Mouse (Mus musculus): ENCODE measurements around the gene Hhipl1.

The Hhipl1 gene

DNA sequence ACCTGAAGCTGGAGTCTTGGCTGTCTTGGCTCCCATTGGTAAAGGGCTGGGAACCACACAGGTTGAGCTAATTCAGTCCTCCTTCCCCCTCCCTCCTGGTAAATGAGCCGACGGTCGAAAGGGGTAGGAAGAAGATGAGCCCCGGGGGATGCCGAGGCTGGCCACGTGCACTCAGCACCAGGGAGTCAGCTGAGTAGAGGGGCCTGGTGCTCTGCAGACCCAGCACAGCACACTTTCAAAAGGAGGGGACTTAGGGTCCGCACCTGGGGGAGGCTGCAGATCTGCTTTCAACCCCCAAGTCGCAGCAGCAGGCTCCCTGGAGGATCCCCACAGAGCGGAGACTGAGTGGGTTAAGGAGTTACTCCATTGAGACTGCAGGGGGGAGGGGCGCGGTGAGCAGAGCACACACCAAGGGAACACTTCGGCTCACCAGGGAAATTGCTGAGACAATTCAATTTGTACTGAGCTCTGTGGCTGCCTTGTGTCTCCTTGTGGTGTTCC lies 28.7 kb upstream of the Hhipl1 start:
- DNase-seq (ENCODE audit: low spot score in 2 of 2): no peak

GRCm38 (mm10) chr12:108278221-108278918 lies 27.7 kb upstream of the Hhipl1 start:
- no peak for DNase-seq (ENCODE audit: low spot score in 2 of 2)

- DNase-seq (ENCODE audit: low spot score in 2 of 2): no peak
Observed at GRCm38 (mm10) chr12:108284455-108285224, 21.4 kb upstream of the Hhipl1 start.

DNA sequence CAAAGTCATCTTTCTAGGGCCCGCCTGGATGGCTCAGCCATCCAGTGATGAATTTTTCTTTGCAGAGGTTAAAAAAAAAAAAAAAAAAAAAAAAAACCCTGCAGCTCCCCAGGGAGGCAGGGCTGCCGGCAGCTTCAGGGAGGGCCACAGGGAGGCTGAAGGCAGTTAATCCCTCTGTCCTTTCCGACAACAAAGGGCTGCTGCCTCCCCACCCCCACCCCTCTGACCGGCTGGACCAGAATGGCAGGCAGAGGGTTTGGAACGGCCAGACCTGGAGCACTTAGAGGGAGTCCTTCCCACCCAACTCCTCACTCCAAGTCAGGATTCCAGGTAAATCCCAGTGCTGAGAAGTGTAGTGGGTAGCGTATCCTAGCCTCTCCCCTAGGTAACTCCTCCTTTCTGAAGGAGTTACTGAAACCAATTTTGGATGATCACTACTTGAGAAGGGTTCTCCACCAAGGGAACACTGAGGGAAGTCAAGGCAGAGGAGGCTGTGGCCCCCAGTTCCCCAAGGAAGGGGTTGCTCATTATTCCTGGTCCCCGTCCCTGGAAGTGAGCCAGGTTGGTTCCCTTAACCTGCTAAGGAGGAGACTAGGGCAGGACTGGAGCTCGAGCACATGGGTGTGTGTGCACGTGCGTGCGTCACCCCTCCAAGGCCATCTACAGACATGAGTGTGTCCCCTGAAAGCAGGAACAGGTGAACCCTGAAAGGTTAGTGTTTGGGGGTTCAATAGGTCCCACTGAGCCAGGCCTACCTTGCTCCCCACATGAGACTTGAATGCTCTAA lies 20.7 kb upstream of the Hhipl1 start:
- DNase-seq (ENCODE audit: low spot score in 2 of 2): no peak

DNA sequence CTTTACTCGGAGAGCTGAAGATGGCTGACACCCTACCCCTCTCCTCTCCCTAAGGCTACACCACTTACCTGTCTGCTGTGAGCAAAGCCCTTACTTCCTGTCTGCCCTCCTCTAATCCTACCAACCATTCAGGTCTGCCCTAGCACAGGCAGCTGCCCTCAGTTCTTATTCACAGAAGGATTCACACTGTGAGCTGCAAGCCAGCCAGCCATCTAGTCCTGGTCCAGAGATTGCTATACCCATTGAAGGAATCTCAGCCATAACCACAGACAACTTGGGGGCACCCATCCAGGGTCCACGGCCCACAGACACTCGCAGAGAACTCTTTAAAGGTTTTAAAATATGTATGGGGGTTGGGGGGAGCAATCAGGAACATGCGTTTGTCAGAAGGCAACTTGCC lies 19.7 kb upstream of the Hhipl1 start:
- DNase-seq (ENCODE audit: low spot score in 2 of 2): no peak

DNA sequence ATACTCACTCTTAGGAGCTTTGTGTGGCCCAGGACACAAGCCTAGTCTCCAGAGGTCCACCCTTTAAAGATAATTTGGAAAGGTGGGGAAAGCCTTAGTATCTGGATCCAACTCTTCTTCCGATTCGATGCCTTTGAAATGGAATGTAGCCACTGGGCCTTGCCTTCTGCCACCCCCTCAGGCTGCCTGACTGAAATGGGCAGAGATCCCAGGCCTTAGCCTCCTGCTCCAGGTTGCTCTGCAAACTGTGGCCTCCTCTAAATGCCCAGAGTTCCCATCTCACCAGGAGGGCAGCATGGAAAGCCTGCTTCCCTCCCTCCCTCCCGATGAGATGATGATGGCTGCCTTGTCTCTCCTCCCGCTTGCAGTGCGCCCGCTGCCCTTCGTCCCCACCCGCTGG lies 19.1 kb upstream of the Hhipl1 start:
- DNase-seq (ENCODE audit: low spot score in 2 of 2): no peak

GRCm38 (mm10) chr12:108288127-108288880 lies 17.8 kb upstream of the Hhipl1 start:
- DNase-seq (ENCODE audit: low spot score in 2 of 2): no peak

DNA sequence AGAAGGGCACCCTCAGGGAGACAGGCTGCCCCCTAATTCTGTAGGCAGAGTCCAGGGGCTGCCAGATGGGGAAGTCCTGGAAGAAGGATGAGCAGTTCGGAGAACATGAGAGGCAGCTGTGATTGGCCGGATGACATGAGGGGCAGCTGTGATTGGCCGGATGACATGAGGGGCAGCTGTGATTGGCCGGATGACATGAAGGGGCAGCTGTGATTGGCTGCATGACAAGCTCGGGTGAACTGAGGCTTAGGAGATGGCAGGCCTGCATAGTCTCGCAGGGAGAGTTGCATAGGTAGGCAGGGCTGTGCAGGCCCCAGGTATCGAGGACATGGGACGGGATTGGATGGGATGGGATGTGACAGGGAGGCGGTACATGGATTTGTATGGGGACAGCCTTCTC lies 13.7 kb upstream of the Hhipl1 start:
- DNase-seq (ENCODE audit: low spot score in 2 of 2): no peak

GRCm38 (mm10) chr12:108292957-108293356 lies 13.1 kb upstream of the Hhipl1 start:
- peak in 1 of 2 experiments; percentile 36 for DNase-seq (ENCODE audit: low spot score in 2 of 2)

DNA sequence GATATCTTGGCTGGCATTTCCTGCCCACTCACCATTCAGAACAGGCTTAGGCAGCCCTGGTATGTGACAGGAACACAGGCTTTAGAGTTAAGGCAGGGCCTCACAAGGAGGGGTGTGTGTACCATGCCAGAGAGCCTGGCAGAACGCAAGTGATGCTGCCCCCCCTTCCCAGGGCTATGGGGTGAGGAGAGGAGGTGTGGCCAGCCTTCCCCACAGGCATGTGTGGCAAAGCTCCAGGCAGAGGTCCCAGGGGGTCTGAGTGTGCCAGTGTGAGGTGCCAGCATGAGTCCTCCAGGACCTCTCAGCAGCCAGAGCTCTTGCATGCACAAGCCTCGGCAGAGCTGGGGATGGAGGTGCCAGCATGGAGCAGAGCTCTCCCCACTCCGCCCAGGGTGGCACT lies 11.4 kb upstream of the Hhipl1 start:
- no peak for DNase-seq (ENCODE audit: low spot score in 2 of 2)

- DNase-seq (ENCODE audit: low spot score in 2 of 2): no peak
Observed at GRCm38 (mm10) chr12:108297033-108297432, 9.0 kb upstream of the Hhipl1 start.

GRCm38 (mm10) chr12:108301006-108301405 lies 5.1 kb upstream of the Hhipl1 start:
- DNase-seq (ENCODE audit: low spot score in 2 of 2): no peak

- no peak for DNase-seq (ENCODE audit: low spot score in 2 of 2)
Observed at GRCm38 (mm10) chr12:108303778-108304365, 2.2 kb upstream of the Hhipl1 start.

DNA sequence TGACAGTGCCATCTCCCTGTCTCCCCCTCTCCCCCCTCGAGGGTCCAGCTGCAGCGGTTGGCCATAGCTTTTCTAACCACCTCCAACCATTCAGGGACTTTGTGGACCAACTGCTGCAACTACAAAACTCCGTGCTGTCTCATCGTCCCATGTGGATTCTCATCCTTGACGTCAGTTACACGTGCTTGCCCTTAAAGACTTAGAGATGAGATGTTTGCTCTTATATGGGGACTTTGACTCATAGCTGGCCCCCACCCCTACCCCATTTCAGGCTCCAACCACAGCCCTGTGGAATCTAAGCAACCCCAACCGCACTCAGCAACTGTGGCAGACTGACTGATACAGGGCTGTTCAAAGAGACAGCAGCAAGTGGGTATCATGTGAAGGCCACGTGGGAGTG lies 898 bp upstream of the Hhipl1 start:
- DNase-seq (ENCODE audit: low spot score in 2 of 2): no peak

DNA sequence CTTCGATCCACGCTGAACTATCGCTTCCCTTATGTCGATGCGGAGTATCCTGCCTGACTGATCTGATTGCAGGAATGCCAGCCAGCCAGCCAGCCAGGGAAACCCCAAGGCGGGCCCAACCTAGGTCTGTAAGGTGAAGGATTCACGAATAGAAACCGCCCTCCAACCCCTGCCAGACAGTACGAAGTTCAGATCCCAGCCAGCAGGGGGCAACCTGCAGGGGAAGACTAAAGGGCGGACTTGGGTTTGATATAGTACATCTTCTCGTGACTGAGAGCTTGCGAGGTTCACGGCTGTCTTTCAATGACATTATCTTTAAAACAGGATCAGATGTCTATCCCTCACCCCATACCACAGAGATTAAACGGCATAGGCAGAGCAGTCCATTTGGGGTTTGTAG lies 1.5 kb downstream of the Hhipl1 start:
- peak in 1 of 2 experiments; percentile 15 for DNase-seq (ENCODE audit: low spot score in 2 of 2)

GRCm38 (mm10) chr12:108308363-108308856 lies 2.3 kb downstream of the Hhipl1 start:
- no peak for DNase-seq (ENCODE audit: low spot score in 2 of 2)

GRCm38 (mm10) chr12:108309116-108309794 lies 3.2 kb downstream of the Hhipl1 start:
- DNase-seq (ENCODE audit: low spot score in 2 of 2): no peak

DNA sequence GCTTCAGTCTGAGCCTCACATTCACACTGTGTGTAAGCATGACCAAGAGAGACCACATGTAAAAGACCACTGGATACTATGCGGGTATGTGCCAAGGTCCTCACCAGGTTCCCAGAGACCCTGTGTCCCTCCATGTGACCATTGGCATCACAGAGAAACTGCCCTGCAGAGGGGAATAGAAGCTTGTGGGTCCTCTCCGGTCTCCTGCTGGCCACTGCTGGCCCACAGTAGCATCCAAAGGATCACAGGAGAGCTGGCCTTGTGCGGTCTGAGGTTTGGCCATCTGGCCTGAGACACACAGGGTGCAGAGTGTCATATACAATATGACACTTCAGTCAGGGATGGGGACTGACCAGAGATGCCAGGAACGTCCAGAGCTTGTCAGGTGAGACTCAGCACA lies 4.0 kb downstream of the Hhipl1 start:
- DNase-seq (ENCODE audit: low spot score in 2 of 2): no peak

DNA sequence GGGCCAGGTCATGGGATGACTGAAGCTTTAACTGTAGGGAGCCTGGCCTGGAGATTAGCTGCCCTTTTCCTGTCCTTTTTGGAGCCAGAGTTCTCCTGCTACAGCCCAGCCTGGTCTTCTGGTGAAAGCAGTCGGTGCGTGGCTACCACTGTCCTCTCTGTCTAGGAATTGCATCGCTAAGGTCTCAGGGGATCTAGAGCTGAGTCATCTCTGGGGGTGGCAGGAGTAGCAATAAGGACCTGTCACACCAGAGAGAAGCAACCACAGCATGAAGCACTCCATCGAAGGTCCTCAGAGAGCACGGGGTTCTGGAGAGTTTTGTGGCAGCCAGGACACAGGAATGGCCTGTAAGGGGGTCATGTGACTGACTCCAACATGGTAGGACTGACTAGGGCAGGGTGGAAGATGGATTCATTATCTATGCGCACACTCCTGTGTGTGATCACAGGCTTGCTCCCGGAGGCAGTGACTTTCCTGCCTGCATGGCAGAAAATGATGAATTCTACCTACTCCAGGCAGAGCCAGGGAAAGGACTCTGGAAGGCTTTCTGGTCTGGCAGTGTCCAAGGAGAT lies 4.5 kb downstream of the Hhipl1 start:
- no peak for DNase-seq (ENCODE audit: low spot score in 2 of 2)

DNA sequence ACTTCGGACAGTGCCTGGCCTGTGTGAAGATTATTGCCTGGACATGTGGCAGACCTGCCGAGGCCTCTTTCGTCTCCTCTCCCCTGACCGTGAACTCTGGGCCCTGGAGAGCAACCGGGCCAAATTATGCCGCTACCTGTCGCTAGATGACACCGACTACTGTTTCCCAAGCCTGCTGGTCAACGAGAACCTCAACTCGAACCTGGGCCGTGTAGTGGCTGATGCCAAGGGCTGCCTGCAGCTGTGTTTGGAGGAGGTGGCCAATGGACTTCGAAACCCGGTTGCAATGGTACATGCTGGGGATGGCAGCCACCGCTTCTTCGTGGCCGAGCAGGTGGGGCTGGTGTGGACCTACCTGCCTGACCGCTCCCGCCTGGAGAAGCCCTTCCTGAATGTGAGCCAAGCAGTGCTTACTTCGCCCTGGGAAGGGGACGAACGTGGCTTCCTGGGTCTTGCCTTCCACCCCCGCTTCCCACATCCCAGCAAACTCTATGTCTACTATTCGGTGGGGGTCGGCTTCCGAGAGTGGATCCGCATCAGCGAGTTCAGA lies 5.7 kb downstream of the Hhipl1 start:
- DNase-seq (ENCODE audit: low spot score in 2 of 2): no peak

Data from spleen, postnatal 14 days (tissue).